Mouse (Mus musculus) kidney, adult 9 months (tissue): ENCODE data around the gene Gpc6.

Source experiments
- DNase-seq: peaks from one replicate; pipeline ENCODE4 v3.0.0; 2022

Gpc6 gene

DNA sequence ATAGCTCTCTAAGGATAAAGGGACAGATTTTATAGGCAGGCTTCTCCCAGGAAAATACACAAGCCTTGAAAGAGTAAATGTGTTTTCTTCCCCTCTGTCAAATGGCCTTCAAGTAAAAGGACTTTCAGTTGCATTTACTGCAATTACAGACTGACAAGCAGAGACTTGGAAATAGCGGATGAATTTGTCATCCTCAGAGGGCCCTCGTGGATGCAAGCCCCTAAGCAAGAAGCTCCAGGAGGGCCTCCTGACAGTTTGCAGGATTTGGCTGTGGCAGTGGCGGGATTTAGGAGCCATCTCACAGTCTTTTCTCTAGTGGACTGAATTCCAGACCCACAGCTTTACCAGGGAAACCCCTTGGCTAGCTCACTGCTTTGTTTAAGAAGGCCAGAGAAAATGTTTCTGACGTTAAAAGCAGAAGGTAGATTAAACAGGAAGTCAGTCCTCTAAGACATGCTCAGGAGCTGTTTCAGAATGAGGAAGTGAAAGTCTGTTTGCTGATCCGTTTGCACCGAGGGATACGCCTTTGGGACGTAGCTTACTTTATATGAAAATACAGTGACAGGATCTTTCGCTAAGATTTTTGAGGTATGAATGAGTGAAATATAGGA is 700.1 kb downstream of the Gpc6 start:
- DNase-seq, result no peak

DNA sequence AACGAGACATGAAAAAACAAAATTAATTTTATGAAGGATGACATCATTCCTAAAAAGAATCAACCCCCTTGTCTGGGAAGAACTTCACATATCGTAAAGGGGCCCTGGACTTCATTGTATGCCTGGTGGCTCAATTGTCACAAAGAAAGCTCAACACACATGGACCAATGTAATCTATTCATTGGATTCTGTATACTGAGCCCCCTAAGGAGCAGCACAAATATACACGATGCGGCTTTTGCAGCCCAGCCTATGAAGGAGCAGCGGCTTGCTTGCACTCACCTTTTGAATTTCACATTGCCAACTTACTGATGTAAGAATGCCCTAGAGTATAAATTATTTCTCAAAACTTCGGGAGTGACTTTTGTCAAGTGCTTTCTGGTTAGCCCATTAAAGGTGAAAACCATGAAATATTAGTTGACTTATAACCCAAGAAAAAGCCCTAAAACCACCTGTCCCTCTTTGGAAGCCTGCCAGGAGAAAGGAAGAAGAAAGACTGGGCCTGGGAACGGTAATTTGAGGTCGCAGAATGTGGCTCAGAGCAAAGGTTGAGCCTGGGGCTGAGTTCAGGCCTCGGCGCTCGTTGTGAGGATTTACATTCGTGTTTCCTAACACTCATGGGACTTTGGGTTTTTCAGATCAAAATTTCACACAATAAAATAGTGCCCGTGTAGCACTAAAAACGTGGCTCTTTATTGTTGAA is 709.3 kb downstream of the Gpc6 start:
- peak; percentile 43 for DNase-seq

DNA sequence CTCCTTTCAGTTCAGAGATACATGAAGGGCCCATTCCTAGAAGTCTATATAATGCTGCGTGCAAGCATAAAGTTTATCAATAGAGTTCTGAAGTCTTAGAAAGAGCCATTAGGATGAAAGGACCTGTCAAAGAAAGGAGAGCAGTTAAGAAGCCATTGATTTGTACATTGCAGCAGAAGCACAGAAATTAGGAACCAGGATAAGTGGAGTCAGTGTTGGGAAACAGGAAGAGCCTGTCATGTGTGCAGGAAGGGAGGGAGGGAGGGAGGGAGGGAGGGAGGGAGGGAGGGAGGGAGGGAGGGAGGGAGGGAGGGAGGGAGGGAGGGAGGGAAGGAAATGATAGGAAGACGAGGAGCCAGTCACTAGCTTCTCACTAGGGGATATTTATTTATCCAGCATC is 716.7 kb downstream of the Gpc6 start:
- DNase-seq, result no peak

DNA sequence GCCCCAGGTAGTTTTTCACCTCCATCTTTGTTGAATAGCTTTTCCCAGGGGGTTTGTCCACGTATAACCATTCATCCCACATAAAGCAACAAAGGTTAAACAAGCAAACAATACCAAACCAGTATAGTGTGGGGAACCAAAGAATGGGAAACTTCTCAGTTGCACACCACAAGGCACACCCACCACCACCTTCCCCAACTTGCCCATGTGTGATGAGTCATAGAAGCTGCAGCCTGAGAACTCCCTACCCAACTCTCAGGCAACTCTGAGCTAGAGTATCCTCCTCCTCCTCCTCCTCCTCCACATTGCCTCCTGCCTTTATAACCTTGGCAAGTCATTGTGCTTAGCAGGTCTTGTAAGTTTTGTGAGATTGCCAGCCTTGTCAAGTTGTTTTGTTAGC is 718.0 kb downstream of the Gpc6 start:
- DNase-seq, result no peak

DNA sequence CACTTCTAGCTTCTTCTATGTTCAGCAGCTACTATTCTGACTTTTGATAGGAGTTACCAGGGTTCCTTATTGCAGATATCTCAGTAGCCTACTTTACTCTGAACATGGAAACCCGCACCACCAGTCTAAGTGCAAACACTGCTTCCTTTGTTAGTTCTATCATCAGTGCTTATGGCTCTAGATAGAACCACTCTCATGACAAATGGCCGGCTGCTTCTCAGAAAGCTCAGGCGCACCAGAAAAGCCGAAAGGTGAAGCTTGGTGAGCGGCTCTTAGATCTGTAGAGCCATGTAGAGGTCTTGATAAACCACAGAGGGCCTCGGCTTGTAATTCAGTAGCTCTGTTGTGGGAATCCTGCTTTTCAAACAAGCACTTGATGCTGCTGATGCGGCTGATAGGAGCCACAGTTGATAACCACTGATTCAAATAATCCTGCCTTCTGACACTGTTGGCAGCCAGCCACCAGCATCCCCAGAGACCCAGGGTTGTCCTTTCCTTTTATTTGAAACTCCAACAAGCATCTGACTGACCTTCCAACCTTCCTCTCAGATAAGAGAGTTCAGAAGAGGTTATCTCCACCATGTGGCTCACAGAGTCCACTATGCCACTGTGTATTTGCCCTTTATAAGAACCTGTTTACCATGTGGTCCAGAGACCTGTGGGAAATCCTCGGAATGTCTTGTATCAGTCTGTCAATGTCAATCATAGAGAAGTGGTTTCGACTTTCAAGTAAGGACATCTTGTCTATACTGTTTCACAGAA is 723.3 kb downstream of the Gpc6 start:
- DNase-seq, result peak; percentile 36

DNA sequence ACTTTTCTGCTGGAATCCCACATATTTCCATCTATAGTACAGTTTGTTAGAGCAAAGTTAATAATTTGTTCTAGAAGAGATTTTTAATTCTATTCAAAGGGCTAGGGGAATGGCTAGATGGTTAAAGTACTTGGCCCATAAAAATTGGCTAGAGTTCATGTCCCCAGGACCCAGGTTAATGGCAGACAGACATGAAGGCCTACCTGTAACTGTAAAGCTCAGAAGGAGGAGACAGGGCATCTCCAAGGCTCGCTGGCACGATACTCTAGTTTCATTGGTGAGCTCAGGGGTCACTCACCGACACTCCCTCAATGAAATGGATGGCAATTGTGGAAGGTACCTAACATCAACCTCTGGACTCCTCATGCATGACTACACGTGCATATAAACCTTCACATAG is 725.0 kb downstream of the Gpc6 start:
- peak; percentile 68 for DNase-seq

DNA sequence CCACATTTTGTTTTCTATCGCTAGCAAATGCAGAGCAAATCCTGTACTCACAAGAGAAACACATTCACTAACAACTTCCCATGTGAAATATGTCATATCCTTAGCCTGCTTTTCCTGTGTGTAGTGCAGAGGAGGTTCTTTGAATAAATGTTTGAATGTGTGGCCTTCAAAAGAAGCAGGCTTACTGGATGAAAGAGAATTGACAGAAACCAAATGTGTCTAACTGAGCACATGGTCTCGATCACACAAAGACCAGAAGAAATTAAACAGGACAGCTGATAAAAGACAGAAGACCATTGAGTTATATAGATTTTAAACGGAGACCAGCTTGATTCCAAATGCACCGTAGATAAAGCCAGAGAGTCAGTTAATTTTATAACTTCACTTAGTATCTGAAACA is 726.2 kb downstream of the Gpc6 start:
- DNase-seq, result no peak

DNA sequence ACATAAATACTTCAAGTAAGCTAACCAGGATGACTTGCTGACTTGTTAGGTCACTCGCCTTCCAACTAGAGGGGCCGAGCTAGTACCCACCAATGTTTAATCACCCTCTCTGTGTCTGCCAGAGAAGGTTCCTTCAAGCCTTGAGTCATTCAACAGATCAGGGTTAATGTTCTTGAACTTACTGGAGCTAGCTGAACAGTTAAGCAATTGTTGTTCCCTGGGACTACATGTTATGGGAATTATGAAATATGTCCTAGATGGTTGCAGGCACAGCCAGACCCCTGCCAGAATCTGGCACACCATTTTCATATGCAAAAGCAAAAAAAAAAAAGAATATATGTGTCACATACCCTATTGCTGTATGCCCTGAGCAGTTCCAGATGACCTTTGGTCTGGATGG is 726.8 kb downstream of the Gpc6 start:
- no peak for DNase-seq

DNA sequence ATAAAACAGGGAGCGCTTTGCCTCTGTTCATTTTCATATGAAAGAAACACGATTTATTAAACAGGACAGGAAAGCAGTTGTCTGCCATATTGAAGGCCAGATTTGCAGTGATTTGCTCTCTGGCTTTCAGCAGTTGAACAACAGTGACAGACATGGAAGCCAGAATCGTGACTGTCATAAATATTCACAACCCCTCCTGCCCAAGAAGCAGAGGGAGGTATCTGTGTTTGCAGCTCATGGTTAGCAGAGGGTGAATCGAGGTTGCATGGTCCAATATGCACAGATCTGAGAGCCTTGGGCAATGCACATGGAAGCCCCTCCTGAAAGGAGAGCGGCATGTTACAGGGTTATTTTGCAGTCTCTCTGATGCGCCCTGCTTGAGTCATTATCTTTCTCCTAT is 730.3 kb downstream of the Gpc6 start:
- DNase-seq, result no peak

DNA sequence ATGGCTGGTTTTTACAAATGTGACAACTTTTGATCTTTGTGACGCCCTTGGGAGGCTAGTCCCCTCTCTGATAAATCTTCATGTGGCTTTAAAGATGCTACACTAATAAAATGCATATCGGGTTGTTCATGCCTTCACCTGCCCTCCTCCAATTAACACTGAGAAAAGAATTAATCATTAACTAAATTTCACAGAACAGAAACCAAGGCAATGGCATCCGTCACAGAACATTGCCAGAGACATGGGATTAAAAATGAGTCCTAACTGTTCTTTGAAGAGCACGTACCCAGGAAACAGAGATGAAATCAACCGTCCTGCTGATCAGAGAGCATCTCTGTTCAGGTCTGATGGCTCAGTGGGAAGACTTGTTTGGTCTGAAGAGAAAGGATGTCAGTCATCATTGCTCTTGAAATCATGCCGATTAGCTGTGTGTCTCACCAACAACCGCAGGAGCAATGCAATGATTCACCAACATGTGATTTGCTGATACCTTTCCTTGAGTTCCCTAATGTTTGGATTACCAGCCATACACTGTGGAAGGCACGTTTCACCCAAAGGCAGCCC is 734.2 kb downstream of the Gpc6 start:
- DNase-seq, result no peak

DNA sequence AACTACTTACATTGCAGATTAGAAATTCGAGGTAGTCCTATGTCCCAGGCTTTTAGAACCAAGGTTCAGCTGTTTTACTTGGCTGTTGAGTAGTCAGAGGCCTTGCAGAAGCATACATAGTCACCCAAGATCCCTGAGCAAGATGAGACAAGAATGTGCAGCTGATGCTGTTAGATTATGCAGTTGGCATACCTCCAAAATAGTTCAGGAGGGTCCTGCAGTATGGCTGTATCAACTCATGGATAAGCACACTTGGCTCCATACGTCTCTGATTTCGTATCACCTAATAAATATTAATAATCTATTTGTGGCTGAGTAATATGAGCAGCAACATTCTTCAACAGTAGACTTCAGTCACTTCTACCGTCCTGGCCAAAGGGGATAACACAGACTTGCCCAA is 737.1 kb downstream of the Gpc6 start:
- no peak for DNase-seq

DNA sequence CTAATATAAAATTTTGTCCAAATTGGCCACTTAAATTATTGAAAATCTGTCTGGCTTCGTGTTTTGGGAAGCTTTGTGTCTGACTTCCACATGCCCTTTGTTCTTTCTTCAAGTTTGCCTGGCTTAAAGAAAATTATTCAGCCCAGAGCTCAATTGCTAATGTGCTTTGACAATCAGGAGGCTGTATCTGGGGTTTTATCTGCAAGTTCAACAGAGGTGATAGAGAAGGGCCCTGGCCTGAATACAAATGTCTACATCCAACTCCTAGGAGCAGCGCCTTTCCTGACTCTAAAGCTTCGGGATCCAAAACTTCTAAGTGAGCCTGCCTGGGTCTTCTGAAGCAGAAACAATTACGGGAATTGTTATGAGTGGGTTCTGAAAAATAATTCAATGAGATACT is 739.7 kb downstream of the Gpc6 start:
- no peak for DNase-seq

DNA sequence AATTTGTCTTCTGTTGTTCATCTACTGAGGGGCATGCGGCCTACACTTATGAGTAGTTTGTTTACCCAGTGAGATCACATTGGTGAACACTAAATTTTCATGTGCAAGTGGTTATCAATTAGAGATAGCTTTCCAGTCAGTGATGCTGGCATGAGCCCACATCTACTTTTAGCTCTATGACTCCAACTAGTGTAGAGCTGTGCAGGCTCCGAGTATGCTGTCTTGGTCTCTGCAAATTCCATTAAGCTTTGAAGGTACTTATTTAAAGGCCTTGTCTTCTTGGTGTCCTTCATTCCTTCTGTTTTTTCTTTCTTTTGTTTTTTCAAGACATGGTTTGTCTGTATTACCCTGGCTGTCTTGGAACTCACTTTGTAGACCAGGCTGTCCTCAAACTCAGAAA is 741.0 kb downstream of the Gpc6 start:
- DNase-seq, result no peak

DNA sequence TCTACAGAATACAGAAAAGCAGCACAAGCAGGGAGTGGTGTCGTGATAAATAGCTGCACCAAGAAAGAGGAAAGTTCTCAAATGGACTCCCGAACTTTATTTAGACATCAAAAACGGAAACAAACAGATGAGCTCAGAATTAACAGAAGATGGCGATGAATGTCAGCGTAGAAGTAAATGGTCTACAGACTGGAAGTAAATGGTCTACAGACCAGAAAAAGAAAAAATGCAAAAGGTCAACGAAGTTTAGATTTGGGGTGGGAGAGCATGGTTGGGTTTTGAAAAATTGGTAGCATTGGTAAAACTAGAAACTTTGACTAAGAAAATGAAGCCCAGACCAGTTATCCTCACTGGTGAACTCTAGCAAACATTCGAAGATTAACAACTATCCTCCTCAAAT is 748.4 kb downstream of the Gpc6 start:
- DNase-seq, result peak; percentile 52

DNA sequence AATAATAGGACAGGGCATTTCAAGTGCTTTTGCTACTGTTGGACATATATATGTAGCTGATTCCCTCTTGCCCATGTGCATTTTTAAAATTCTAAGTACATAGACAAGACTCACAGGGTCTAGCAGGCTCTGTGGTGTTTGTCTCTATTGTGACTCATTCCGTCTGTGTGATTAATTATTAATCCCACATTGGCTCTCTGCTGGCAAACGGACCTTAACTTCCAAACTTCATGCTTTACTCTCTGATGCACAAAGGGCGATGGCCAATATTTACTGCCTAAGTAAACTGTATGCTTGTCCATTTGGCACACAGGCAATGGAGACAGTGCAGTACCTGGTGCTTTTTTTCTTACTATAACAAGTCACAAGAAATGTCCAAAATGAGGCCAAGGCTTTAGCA is 749.4 kb downstream of the Gpc6 start:
- DNase-seq, result peak; percentile 90

DNA sequence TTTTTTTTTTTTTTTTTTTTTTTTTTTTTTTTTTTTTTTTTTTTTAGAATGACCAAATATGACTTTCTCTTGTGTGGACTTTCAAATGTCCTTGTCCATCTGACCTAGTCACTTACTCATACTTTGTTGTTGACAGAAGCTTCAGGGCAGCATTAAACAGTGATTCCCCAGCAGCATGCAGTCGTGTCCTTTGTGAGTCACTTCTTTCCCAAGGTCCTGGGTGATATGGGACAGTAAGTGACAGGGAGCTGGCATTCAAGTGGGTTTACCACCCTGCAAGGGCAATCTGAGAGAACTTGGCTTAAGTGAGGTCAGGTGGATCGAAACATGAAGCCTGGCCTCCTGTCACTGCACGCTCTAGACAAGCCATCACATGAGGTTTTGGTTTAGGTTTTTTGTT is 754.8 kb downstream of the Gpc6 start:
- DNase-seq, result no peak

DNA sequence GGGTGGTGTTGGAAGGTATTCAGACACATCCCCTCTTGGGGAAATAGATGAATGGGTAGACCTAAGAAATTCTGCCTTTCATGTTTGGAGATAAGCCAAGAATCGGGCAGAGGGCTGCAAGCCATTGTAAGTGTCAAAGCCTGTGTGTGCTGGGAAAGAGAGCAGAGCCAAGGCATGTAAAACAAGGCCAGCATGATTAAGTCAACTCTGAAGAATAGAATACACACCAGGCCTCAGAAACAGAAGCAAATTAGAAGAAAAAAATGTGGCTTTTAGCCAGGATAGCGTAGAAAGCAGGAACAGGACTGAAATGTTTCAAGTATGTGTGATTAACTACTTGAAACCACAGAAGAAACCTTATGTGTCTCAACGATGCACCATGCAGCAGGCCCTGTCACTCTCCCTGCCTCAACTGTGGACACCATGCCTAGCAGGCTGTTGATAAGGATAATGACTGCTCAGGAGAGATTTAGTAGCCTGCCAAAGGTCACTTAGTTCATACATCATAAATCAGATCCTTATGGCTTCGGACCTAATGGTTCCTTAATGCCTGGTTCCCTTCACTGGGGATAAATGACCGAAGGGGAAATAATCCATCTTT is 756.3 kb downstream of the Gpc6 start:
- no peak for DNase-seq

DNA sequence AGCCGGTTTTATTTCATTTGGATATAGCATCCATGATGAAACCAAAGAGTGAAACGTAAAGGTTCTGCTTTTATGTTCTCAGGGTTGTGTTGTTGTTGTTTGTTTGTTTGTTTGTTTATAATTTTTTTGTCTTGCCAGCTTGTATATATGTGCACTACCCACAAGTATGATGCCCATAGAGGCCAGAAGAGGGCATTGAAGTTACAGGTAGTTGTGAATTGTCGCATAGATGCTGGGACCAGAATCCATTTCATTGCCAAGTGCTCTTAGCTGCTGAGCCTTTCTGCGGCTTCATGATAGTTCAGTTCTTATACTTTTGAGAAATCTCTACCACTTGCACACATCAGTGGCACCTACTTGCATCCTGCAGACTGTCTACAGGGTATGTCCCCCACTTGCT is 758.0 kb downstream of the Gpc6 start:
- DNase-seq, result no peak

DNA sequence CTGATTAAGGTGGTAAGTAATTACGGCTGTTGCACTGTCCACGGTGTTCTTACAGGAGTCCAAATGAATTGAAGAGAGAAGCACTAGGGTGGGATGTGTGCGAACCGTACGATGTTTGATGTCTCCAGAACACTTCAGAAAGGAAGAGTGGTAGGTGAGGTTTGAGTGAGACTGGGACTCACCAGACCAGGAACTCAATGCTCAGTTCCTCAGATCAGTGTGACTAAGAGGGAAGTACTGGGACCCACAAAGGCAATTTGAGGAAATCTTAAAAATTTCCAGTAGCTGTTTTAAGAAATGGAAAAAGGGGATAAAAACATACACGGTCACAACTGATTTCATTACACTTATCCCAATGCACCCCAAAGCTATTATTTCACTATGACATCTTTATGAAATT is 764.7 kb downstream of the Gpc6 start:
- no peak for DNase-seq

DNA sequence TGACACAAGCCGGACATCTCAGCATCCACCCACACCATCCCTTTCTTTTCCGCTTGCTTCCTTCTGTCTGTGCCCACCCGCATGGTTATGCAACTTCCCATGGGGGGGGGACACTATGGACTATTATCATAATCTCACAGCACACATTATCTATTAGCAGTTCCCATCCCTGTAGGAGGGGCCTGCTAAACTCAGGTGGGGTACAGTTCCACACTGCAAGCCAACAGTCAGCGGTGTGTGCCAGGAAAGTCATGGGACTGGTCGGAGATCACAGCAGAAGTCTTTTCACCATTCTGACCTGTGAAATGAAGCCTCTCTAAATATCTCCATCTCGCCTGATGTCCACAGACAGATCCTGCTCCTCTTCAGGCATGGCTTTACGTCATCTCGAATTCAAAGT is 770.5 kb downstream of the Gpc6 start:
- no peak for DNase-seq

DNA sequence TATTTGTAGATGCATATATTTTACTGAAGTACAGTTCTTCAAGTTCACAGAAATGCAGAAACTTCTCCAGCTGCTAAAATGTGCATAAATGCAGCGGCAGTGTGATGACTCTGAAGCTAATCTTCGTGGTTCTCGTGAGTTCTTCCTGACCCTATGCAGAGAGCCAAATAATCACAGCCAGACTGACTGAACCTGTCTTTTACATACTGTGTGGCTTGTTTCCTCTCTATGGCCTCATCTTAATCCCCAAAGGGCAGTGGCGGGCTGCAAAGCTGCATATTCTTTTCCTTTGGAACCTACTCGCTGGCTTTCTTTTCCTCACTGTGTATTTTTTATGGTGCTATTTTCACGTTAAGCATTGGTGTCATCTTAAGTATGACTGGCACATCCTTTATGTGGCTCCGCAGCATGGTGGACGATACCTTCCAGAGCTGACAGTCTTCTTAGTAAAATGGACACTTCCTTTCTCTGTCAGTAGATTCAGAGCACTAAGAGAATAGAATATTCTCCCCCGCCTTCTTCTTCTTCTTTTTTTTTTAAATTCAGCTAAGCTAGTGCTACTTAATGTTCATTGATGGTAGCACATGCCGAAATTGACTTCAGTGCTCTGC is 775.7 kb downstream of the Gpc6 start:
- DNase-seq, result no peak

DNA sequence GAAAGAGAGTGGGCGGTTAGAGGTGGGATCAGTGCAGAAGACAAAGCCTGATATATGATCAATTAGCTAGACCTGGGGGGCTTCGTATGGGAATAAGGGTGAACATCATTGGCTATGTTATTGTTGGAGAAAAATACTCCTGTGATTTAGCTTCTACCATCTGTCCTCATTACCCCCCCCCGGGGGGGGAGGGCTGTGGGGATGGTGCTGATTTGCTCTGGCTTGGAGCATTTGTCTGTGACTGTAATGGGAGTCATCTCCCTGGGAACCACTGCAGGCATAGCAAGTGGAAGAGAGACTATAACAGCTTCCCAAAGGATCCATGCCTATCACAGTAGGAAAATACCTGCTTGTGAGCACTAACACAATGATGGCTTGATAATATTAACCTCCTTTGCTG is 783.7 kb downstream of the Gpc6 start:
- DNase-seq, result no peak

DNA sequence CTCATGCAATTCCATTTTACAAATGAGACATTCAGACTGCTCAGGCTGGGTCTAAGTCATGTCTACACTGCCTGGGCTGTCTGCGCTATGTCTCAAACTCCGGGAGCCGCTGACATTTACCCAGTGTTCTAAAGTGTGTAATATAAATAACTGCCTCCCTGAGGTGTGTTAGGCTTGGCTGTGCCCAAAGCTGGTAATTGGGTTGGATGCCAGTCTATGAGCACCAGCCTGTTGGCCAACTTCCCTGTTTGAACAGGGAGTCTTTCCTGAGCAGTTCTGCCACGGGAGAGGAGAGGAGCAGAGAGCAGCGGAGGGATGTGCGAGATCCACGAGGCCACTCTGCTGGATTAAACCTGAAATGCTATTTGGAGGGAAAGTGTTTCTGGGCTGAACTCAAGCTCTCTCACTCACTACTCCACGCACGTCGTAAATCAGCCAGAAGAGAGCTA is 785.4 kb downstream of the Gpc6 start:
- DNase-seq, result no peak
